ENCODE assay signal across 14 mouse cellular contexts in genomic region chr19:28772840-28773570, GRCm38 (mm10).
DNase-seq lines count a peak whose midpoint lies in the region; ATAC-seq and TF ChIP-seq lines count a peak whose summit lies in the region.
"Had no signal": no experiment of that assay in that cellular context is flagged by ENCODE, and none has a peak within 500 bp of the region (broad histone marks: within the 10 kb centered on the region; RNA-seq: fewer than 3 reads in every experiment).

No protein-coding gene starts in this region.

- no peak for TF ChIP-seq CTCF in intestine, postnatal 0 days (IDR thresholded peaks at IDR 0.05; ENCODE audit: low read depth)

- H3K27ac ChIP-seq in hindbrain, embryonic 10.5 days, result no peak overlapping the region
- no peak overlapping the region for H3K27ac ChIP-seq in hindbrain, embryonic 14.5 days
- H3K27ac ChIP-seq in intestine, postnatal 0 days (ENCODE audit: low read depth, low read length), result no peak overlapping the region
- H3K27ac ChIP-seq: heart, embryonic 13.5 days; midbrain, embryonic 12.5 days had no signal

- peaks cover 5% of the 10 kb centered on the region; the same call in 1 of the 2 replicates for H3K4me1 ChIP-seq in hindbrain, embryonic 10.5 days (replicated peaks)
- H3K4me1 ChIP-seq in hindbrain, embryonic 14.5 days (replicated peaks; ENCODE audit: control insufficient read depth, insufficient read depth, low read length), result no peaks in the 10 kb centered on the region
- no peaks in the 10 kb centered on the region for H3K4me1 ChIP-seq in intestine, postnatal 0 days (replicated peaks; ENCODE audit: control insufficient read depth, insufficient read depth, low read length)

- H3K4me3 ChIP-seq in hindbrain, embryonic 10.5 days, result no peak overlapping the region
- H3K4me3 ChIP-seq in hindbrain, embryonic 14.5 days (replicated peaks; ENCODE audit: low read length), result no peak overlapping the region
- no peak overlapping the region for H3K4me3 ChIP-seq in intestine, postnatal 0 days (ENCODE audit: low read depth, low read length)
- H3K4me3 ChIP-seq: heart, embryonic 13.5 days; midbrain, embryonic 12.5 days had no signal

- DNase-seq in hindbrain, embryonic 10.5 days (ENCODE audit: low spot score), result peak; percentile 26
- no peak for DNase-seq in hindbrain, embryonic 14.5 days (ENCODE audit: low spot score)
- DNase-seq in B cell, adult 2 months, result peak; percentile 52 to 55
- peak; percentile 3 for DNase-seq in T-cell, adult 2 months (ENCODE audit: low spot score)
- peak; percentile 71 to 75 for DNase-seq in spleen, postnatal 36 days (ENCODE audit: low spot score in 2 of 2)
- no peak for DNase-seq in adrenal gland, postnatal 14 days
- no peak for DNase-seq in c-Kit-positive CD71-positive TER-119-positive erythroid progenitor cells, embryonic 14.5 days (ENCODE audit: low spot score)
- DNase-seq: kidney, adult 2 months; layer of hippocampus, postnatal 36 days had no signal

- H3K27me3 ChIP-seq in hindbrain, embryonic 10.5 days (ENCODE audit: insufficient read depth, poor library complexity, severe bottlenecking), result no peaks in the 10 kb centered on the region
- H3K27me3 ChIP-seq in hindbrain, embryonic 14.5 days (ENCODE audit: control insufficient read depth, insufficient read depth, low read length), result no peaks in the 10 kb centered on the region
- H3K27me3 ChIP-seq in intestine, postnatal 0 days (replicated peaks; ENCODE audit: control insufficient read depth, insufficient read depth, low read length), result no peaks in the 10 kb centered on the region
- H3K27me3 ChIP-seq: heart, embryonic 13.5 days; midbrain, embryonic 12.5 days had no signal

- H3K9ac ChIP-seq in hindbrain, embryonic 14.5 days, result no peak overlapping the region
- no peak overlapping the region for H3K9ac ChIP-seq in intestine, postnatal 0 days (ENCODE audit: low read depth, low read length)
- H3K9ac ChIP-seq: heart, embryonic 13.5 days; midbrain, embryonic 12.5 days had no signal

- 0 out of 2 replicates have a peak, but pooled peaks cover 3% of the 10 kb centered on the region for H3K9me3 ChIP-seq in hindbrain, embryonic 10.5 days
- no peaks in the 10 kb centered on the region for H3K9me3 ChIP-seq in hindbrain, embryonic 14.5 days (ENCODE audit: control insufficient read depth, low read length)
- H3K9me3 ChIP-seq in intestine, postnatal 0 days (ENCODE audit: control insufficient read depth), result no peaks in the 10 kb centered on the region
- H3K9me3 ChIP-seq: heart, embryonic 13.5 days; midbrain, embryonic 12.5 days had no signal

- WGBS in hindbrain, embryonic 10.5 days, result 52% methylated on average over 9 of the region's 9 CpGs
- 51% methylated on average over 9 of the region's 9 CpGs for WGBS in hindbrain, embryonic 14.5 days
- WGBS in intestine, postnatal 0 days, result 57% methylated on average over 9 of the region's 9 CpGs

- H3K36me3 ChIP-seq in hindbrain, embryonic 10.5 days, result no peaks in the 10 kb centered on the region
- H3K36me3 ChIP-seq in hindbrain, embryonic 14.5 days (replicated peaks; ENCODE audit: control insufficient read depth, insufficient read depth), result no peaks in the 10 kb centered on the region
- no peaks in the 10 kb centered on the region for H3K36me3 ChIP-seq in intestine, postnatal 0 days (ENCODE audit: control insufficient read depth, insufficient read depth)
- H3K36me3 ChIP-seq: heart, embryonic 13.5 days; midbrain, embryonic 12.5 days had no signal

- no peak overlapping the region for H3K4me2 ChIP-seq in hindbrain, embryonic 14.5 days (replicated peaks)
- H3K4me2 ChIP-seq in intestine, postnatal 0 days (replicated peaks; ENCODE audit: low read depth), result no peak overlapping the region
- H3K4me2 ChIP-seq: heart, embryonic 13.5 days; liver, embryonic 11.5 days; midbrain, embryonic 12.5 days had no signal

- no peak for ATAC-seq in hindbrain, embryonic 14.5 days (ENCODE audit: low FRiP score)
- ATAC-seq in intestine, postnatal 0 days, result no peak
- ATAC-seq: Patski had no signal

Comparison
In these comparisons a context has a peak if more than half of its experiments do, and no peak if none do; other contexts are left out.
1. DNase-seq: peak in hindbrain, embryonic 10.5 days (single experiment), B cell, adult 2 months (2 of 2), T-cell, adult 2 months (single experiment) and spleen, postnatal 36 days (2 of 2); none in hindbrain, embryonic 14.5 days (single experiment), adrenal gland, postnatal 14 days (single experiment) and c-Kit-positive CD71-positive TER-119-positive erythroid progenitor cells, embryonic 14.5 days (single experiment).